Mouse (Mus musculus) midbrain, embryonic 11.5 days (tissue): ENCODE data around the gene Nfasc. TPM values are rescaled to one million over a fixed set of nuclear protein-coding genes. Genes with fewer than 3 reads are reported as not detected.
A peak's percentile ranks its signal among the peaks of the same experiment; 100 is the strongest.

Source experiments
- ATAC-seq: fragments of 200-750 bp; cut with Nextera tagmentation; 2 replicates; pipeline ENCODE4 v1.8.0; 2017; ENCODE audit warnings: moderate TSS enrichment, moderate library complexity; ENCODE audit not compliant: low FRiP score
- DNase-seq: peaks from one replicate; pipeline ENCODE4 v3.0.0; 2015; ENCODE audit warnings: low spot score; ENCODE audit errors: missing footprints
- H3K27ac ChIP-seq: fragments of 300-500 bp; sonication (generic); 2 replicates; pipeline ENCODE4 v1.5.1; 2014; ENCODE audit warnings: low read depth, low read length
- H3K27me3 ChIP-seq: fragments of 300-500 bp; sonication (generic); 2 replicates; pipeline ENCODE4 v1.6.1; 2014; ENCODE audit warnings: mild to moderate bottlenecking, low read length, moderate library complexity, mixed read lengths; ENCODE audit not compliant: control insufficient read depth, insufficient read depth
- H3K36me3 ChIP-seq: fragments of 300-500 bp; sonication (generic); 2 replicates; pipeline ENCODE4 v1.6.1; 2014; ENCODE audit warnings: mild to moderate bottlenecking, low read length, moderate library complexity, mixed read lengths; ENCODE audit not compliant: control insufficient read depth, insufficient read depth
- H3K4me1 ChIP-seq: fragments of 300-500 bp; sonication (generic); 2 replicates; pipeline ENCODE4 v1.6.1; 2014; ENCODE audit warnings: low read length; ENCODE audit not compliant: control insufficient read depth, insufficient read depth
- H3K4me2 ChIP-seq: fragments of 300-500 bp; sonication (generic); 2 replicates; pipeline ENCODE4 v1.6.1; 2014; ENCODE audit warnings: mild to moderate bottlenecking, moderate library complexity
- H3K4me3 ChIP-seq: fragments of 300-500 bp; sonication (generic); 2 replicates; pipeline ENCODE4 v1.5.1; 2014; ENCODE audit warnings: low read depth, low read length
- H3K9ac ChIP-seq: fragments of 300-500 bp; sonication (generic); 2 replicates; pipeline ENCODE4 v1.6.1; 2014; ENCODE audit warnings: low read length
- H3K9me3 ChIP-seq: fragments of 300-500 bp; sonication (generic); 2 replicates; pipeline ENCODE4 v1.6.1; 2016; ENCODE audit warnings: low read length; ENCODE audit not compliant: control insufficient read depth
- WGBS: fragments of 180-500 bp; shearing (Covaris S2); extraction: QIAGEN DNeasy Blood & Tissue Kit; methylation state at CpG from one replicate; pipeline ENCODE4 v1.1.7; 2014; 5-methylcytosine and 5-hydroxymethylcytosine counted together
- polyA plus RNA-seq: library from polyadenylated mRNA; unstranded; fragments of >200 nt; fragmentation: Nextera tagmentation; extraction: Ambion mirVana; gene quantifications from 2 replicates; pipeline ENCODE4 v1.2.1, GENCODE M21; 2014

Nfasc gene
- polyA plus RNA-seq, 1 experiment from 2014 or later, result 16.4 TPM

- no peak for ATAC-seq
- Histone ChIP-seq H3K4me2 (no peak overlapping the region), H3K27ac (no peak overlapping the region), H3K4me3 (no peak overlapping the region), H3K27me3 (no peaks in the 10 kb centered on the region), H3K4me1 (peaks cover 9% of the 10 kb centered on the region), H3K36me3 (no peaks in the 10 kb centered on the region), H3K9ac (no peak overlapping the region), H3K9me3 (no peaks in the 10 kb centered on the region)
- no peak for DNase-seq
- 85% methylated on average over 11 of the region's 11 CpGs for WGBS
Measured at GRCm38 (mm10) chr1:132591399-132591930, 150.1 kb downstream of the Nfasc start.

- Histone ChIP-seq H3K9ac (no peak overlapping the region), H3K36me3 (no peaks in the 10 kb centered on the region), H3K27me3 (no peaks in the 10 kb centered on the region), H3K4me2 (no peak overlapping the region), H3K4me3 (no peak overlapping the region), H3K9me3 (no peaks in the 10 kb centered on the region), H3K4me1 (peaks cover 50% of the 10 kb centered on the region), H3K27ac (no peak overlapping the region; the same call in 1 of the 2 replicates)
- WGBS, result 56% methylated on average over 15 of the region's 15 CpGs
- no peak for DNase-seq
- ATAC-seq, result no peak
Measured at GRCm38 (mm10) chr1:132586679-132587201, 154.9 kb downstream of the Nfasc start.

- ATAC-seq (no peak), DNase-seq (no peak)
- Histone ChIP-seq H3K4me2 (no peak overlapping the region), H3K9me3 (no peaks in the 10 kb centered on the region), H3K27me3 (no peaks in the 10 kb centered on the region), H3K4me3 (no peak overlapping the region), H3K36me3 (no peaks in the 10 kb centered on the region), H3K9ac (no peak overlapping the region), H3K27ac (peak overlapping the region; percentile 55; the same call in 1 of the 2 replicates), H3K4me1 (peaks cover 62% of the 10 kb centered on the region)
- 42% methylated on average over 4 of the region's 4 CpGs for WGBS
Measured at GRCm38 (mm10) chr1:132585376-132585775, 156.2 kb downstream of the Nfasc start.

GRCm38 (mm10) chr1:132582998-132583604 is 158.5 kb downstream of the Nfasc start:
- 65% methylated on average over 18 of the region's 18 CpGs for WGBS
- peak overlapping the region; percentile 40 for H3K9ac ChIP-seq
- DNase-seq (peak; percentile 90), ATAC-seq (peak; percentile 26)
- H3K27me3 ChIP-seq, result no peaks in the 10 kb centered on the region
- H3K9me3 ChIP-seq, result no peaks in the 10 kb centered on the region
- H3K4me3 ChIP-seq, result no peak overlapping the region
- H3K36me3 ChIP-seq, result no peaks in the 10 kb centered on the region
- H3K4me1 ChIP-seq, result peaks cover 62% of the 10 kb centered on the region
- peak overlapping the region; percentile 93 for H3K27ac ChIP-seq
- peak overlapping the region; percentile 22; the same call in 1 of the 2 replicates for H3K4me2 ChIP-seq

- DNase-seq (peak; percentile 92), ATAC-seq (peak; percentile 82)
- Histone ChIP-seq H3K27ac (peak overlapping the region; percentile 93), H3K9ac (peak overlapping the region; percentile 40), H3K4me2 (peak overlapping the region; percentile 22; the same call in 1 of the 2 replicates), H3K36me3 (no peaks in the 10 kb centered on the region), H3K4me1 (peaks cover 59% of the 10 kb centered on the region), H3K27me3 (no peaks in the 10 kb centered on the region), H3K9me3 (no peaks in the 10 kb centered on the region), H3K4me3 (no peak overlapping the region)
- 16% methylated on average over 14 of the region's 14 CpGs for WGBS
Measured at GRCm38 (mm10) chr1:132581845-132582839, 159.5 kb downstream of the Nfasc start.

- 92% methylated on average over 7 of the region's 7 CpGs for WGBS
- H3K9ac ChIP-seq, result no peak overlapping the region
- H3K4me1 ChIP-seq, result peaks cover 41% of the 10 kb centered on the region
Measured at GRCm38 (mm10) chr1:132580063-132580462, 161.5 kb downstream of the Nfasc start.

GRCm38 (mm10) chr1:132576845-132577244 is 164.8 kb downstream of the Nfasc start:
- ATAC-seq, result no peak
- Histone ChIP-seq H3K4me1 (peaks cover 13% of the 10 kb centered on the region), H3K4me2 (no peak overlapping the region), H3K27me3 (no peaks in the 10 kb centered on the region), H3K9ac (no peak overlapping the region), H3K27ac (no peak overlapping the region), H3K9me3 (no peaks in the 10 kb centered on the region), H3K36me3 (no peaks in the 10 kb centered on the region), H3K4me3 (no peak overlapping the region)
- DNase-seq, result no peak
- WGBS, result 97% methylated on average over 8 of the region's 8 CpGs

More at GRCm38 (mm10) chr1:132580063-132580462, 161.5 kb downstream of the Nfasc start:
- Histone ChIP-seq H3K4me2 (no peak overlapping the region), H3K27me3 (no peaks in the 10 kb centered on the region), H3K9me3 (no peaks in the 10 kb centered on the region), H3K27ac (no peak overlapping the region), H3K36me3 (no peaks in the 10 kb centered on the region), H3K4me3 (no peak overlapping the region)
- ATAC-seq, result no peak
- no peak for DNase-seq

- Histone ChIP-seq H3K4me1 (peaks cover 2% of the 10 kb centered on the region; the same call in 1 of the 2 replicates), H3K9me3 (no peaks in the 10 kb centered on the region), H3K4me3 (no peak overlapping the region), H3K27ac (no peak overlapping the region), H3K4me2 (no peak overlapping the region), H3K36me3 (no peaks in the 10 kb centered on the region), H3K9ac (no peak overlapping the region), H3K27me3 (no peaks in the 10 kb centered on the region)
- ATAC-seq (no peak), DNase-seq (no peak)
- 96% methylated on average over 7 of the region's 7 CpGs for WGBS
Measured at GRCm38 (mm10) chr1:132572851-132573250, 168.7 kb downstream of the Nfasc start.
